Mouse (Mus musculus) layer of hippocampus, adult 18-20 months (tissue): ENCODE measurements around the gene Atg16l2. TPM values are rescaled to one million over a fixed set of nuclear protein-coding genes. Genes with fewer than 3 reads are reported as not detected.

ENCODE experiments used
- DNase-seq, 2 experiments: peaks; one replicate each; pipeline ENCODE4 v3.0.0; 2022; ENCODE audit warnings: low spot score in 2 of 2
- total RNA-seq, 2 experiments: library from RNA; stranded (reverse); gene quantifications; 2 replicates each; pipeline ENCODE4 v1.2.3; 2021

Gene Atg16l2
- total RNA-seq, 2 experiments from 2014 or later, result 39.4 to 39.6 TPM

- peak in 1 of 2 experiments; percentile 62 for DNase-seq
Measured at GRCm38 (mm10) chr7:101231458-101231857, 70.6 kb downstream of the Atg16l2 start.

- DNase-seq, result no peak
Measured at GRCm38 (mm10) chr7:101229336-101229735, 72.7 kb downstream of the Atg16l2 start.

- no peak for DNase-seq
Measured at GRCm38 (mm10) chr7:101223501-101223900, 78.5 kb downstream of the Atg16l2 start.

- no peak for DNase-seq
Measured at GRCm38 (mm10) chr7:101216724-101217123, 85.3 kb downstream of the Atg16l2 start.

GRCm38 (mm10) chr7:101213515-101214263 lies 88.4 kb downstream of the Atg16l2 start:
- DNase-seq, result no peak

Other genes starting within 250 kb of the Atg16l2 start
- 10 to 100 TPM; 32.7 to 33.8 TPM for gene Fchsd2, start 209.4 kb downstream of the Atg16l2 start, total RNA-seq
- gene Stard10, start 14.8 kb upstream of the Atg16l2 start, total RNA-seq, result 10 to 100 TPM; 26.2 to 29.7 TPM
- gene Arap1, start 45.8 kb upstream of the Atg16l2 start, total RNA-seq, result 10 to 100 TPM; 15.4 to 18.0 TPM
- 1 to 10 TPM in 1 of 2 experiments, not detected in 1; 2.0 TPM for gene Gm45837, start 108.6 kb upstream of the Atg16l2 start, total RNA-seq
- 100 to 1,000 TPM; 327 to 333 TPM for gene Pde2a, start 119.4 kb upstream of the Atg16l2 start, total RNA-seq